Mouse (Mus musculus) MEL (cell line): Measurements from ENCODE around the gene Prorsd1.

Experiments
- CHD1 ChIP-seq: IDR thresholded peaks from 2 replicates; pipeline ENCODE4 v1.6.1; 2012; ENCODE audit warnings: low read depth, mild to moderate bottlenecking, inconsistent platforms, low read length, improper control_type of control experiment
- CTCF ChIP-seq, 3 experiments: IDR thresholded peaks in 2 of 3; conservative IDR thresholded peaks in 1 of 3; 2 replicates each; pipeline ENCODE4 v1.5.1; 2011 to 2012; ENCODE audit warnings: low read length in 3 of 3, low read depth in 2 of 3, mild to moderate bottlenecking in 2 of 3, improper control_type of control experiment in 1 of 3, inconsistent platforms in 1 of 3, mixed read lengths in 1 of 3, moderate library complexity in 1 of 3; ENCODE audit not compliant: control insufficient read depth in 1 of 3, insufficient read depth in 1 of 3, poor library complexity in 1 of 3, severe bottlenecking in 1 of 3
- EP300 ChIP-seq, 2 experiments: IDR thresholded peaks; 2 replicates each; pipeline ENCODE4 v1.6.1; 2011; ENCODE audit warnings: improper control_type of control experiment in 2 of 2, low read length in 2 of 2, low read depth in 1 of 2, mild to moderate bottlenecking in 1 of 2
- ETS1 ChIP-seq: IDR thresholded peaks from 2 replicates; pipeline ENCODE4 v1.6.1; 2012; ENCODE audit warnings: low read depth, mild to moderate bottlenecking, inconsistent platforms, low read length, improper control_type of control experiment, moderate library complexity
- KAT2A ChIP-seq: conservative IDR thresholded peaks from 2 replicates; pipeline ENCODE4 v1.6.1; 2012; ENCODE audit warnings: low read depth, low read length, improper control_type of control experiment, inconsistent platforms
- MAFK ChIP-seq: IDR thresholded peaks from 2 replicates; pipeline ENCODE4 v1.6.1; 2011; ENCODE audit warnings: low read depth, mild to moderate bottlenecking, low read length, improper control_type of control experiment, borderline replicate concordance
- MYC ChIP-seq: IDR thresholded peaks from 2 replicates; pipeline ENCODE4 v1.6.1; 2011; ENCODE audit warnings: low read depth, mild to moderate bottlenecking, low read length, improper control_type of control experiment, moderate library complexity
- NELFE ChIP-seq: IDR thresholded peaks from 2 replicates; pipeline ENCODE4 v1.6.1; 2011; ENCODE audit warnings: low read depth, low read length, improper control_type of control experiment
- POLR2A ChIP-seq, 2 experiments: IDR thresholded peaks; 2 replicates each; pipeline ENCODE4 v1.6.1; 2011 to 2012; ENCODE audit warnings: low read length in 2 of 2, mild to moderate bottlenecking in 2 of 2, control low read depth in 1 of 2, improper control_type of control experiment in 1 of 2, low read depth in 1 of 2, moderate library complexity in 1 of 2; ENCODE audit not compliant: control insufficient read depth in 1 of 2, insufficient read depth in 1 of 2, poor library complexity in 1 of 2
- TAL1 ChIP-seq: IDR thresholded peaks from 2 replicates; pipeline ENCODE4 v1.6.1; 2012; ENCODE audit warnings: mild to moderate bottlenecking, inconsistent platforms, low read length, moderate library complexity, mixed read lengths
- USF2 ChIP-seq, 2 experiments: IDR thresholded peaks; 2 replicates each; pipeline ENCODE4 v1.6.1; 2011 to 2012; ENCODE audit warnings: improper control_type of control experiment in 2 of 2, low read length in 2 of 2, borderline replicate concordance in 1 of 2, inconsistent platforms in 1 of 2, low read depth in 1 of 2, mild to moderate bottlenecking in 1 of 2; ENCODE audit not compliant: insufficient read depth in 1 of 2
- ZC3H11A ChIP-seq: IDR thresholded peaks from 2 replicates; pipeline ENCODE4 v1.6.1; 2012; ENCODE audit warnings: low read depth, mild to moderate bottlenecking, inconsistent platforms, low read length, improper control_type of control experiment

- TF ChIP-seq MYC (no peak), TAL1 (no peak), KAT2A (no peak), ETS1 (no peak), EP300 (IDR thresholded peaks at IDR 0.05; ENCODE audit: low read depth in 1 of 2, low read length in 2 of 2) (no peak), CTCF (IDR thresholded peaks at IDR 0.05 in 2 of 3, conservative IDR thresholded peaks at IDR 0.05 in 1 of 3; ENCODE audit: control insufficient read depth in 1 of 3, insufficient read depth in 1 of 3, low read depth in 2 of 3, low read length in 3 of 3, poor library complexity in 1 of 3, severe bottlenecking in 1 of 3) (no peak), USF2 (IDR thresholded peaks at IDR 0.05; ENCODE audit: borderline replicate concordance in 1 of 2, insufficient read depth in 1 of 2, low read depth in 1 of 2, low read length in 2 of 2) (no peak), NELFE (no peak), ZC3H11A (no peak), POLR2A (IDR thresholded peaks at IDR 0.05; ENCODE audit: control insufficient read depth in 1 of 2, insufficient read depth in 1 of 2, low read depth in 1 of 2, low read length in 2 of 2, poor library complexity in 1 of 2) (no peak), MAFK (no peak), CHD1 (no peak)
Observed at GRCm38 (mm10) chr11:29560990-29561389, 46.2 kb upstream of the Prorsd1 start.
